Mouse (Mus musculus): ENCODE results near the gene Echs1.

DNA sequence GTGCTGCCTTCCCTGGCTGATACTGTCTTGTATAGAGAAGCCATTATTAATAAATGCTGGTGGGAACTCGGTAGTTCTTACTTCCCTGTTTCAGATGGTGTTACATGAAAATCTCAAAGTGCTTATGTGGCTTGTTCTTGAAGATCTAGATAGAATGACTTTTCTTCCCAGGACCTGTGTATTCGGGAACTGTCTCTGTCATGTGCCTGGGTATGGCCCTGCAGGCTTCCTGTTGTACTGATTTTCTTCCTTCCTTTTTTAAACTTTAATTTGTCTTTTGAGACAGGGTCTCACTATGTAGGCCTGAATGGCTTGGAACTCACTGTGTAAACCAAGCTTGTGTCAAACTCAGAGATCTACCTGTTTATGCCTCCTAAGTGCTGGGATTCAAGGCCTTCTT is 11.6 kb upstream of the Echs1 start:
- no peak for TF ChIP-seq CTCF (IDR thresholded peaks at IDR 0.05; ENCODE audit: borderline replicate concordance, insufficient read depth, low read length)
- no peak for TF ChIP-seq POLR2A (IDR thresholded peaks at IDR 0.05; ENCODE audit: low read depth, low read length)
